Mouse (Mus musculus) mesoderm, embryonic 11.5 days (tissue): Measurements from ENCODE around the gene Pitpnm2.

Experiments used
- DNase-seq: peaks from one replicate; pipeline ENCODE4 v3.0.0-alpha.2; 2012; ENCODE audit warnings: low read depth, low spot score

Pitpnm2 gene

DNA sequence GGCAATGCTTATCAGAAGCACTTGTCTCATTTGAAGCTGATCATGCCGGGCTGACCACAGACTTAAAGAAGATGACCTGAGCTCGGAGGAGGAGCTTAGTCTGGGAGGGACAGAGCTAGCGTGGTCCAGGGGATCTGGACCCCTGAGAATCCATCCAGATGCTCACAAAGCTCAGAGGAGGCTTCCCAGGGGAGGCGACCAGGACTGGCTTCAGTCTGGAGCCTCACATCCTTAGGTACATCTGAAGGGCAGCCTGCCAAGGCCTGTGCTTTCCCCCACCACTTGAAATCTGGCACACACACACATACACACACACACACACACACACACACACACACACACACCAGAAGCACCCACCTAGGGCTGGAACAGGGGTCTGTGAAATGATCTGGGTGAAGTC, 47.5 kb downstream of the Pitpnm2 start:
- no peak for DNase-seq

DNA sequence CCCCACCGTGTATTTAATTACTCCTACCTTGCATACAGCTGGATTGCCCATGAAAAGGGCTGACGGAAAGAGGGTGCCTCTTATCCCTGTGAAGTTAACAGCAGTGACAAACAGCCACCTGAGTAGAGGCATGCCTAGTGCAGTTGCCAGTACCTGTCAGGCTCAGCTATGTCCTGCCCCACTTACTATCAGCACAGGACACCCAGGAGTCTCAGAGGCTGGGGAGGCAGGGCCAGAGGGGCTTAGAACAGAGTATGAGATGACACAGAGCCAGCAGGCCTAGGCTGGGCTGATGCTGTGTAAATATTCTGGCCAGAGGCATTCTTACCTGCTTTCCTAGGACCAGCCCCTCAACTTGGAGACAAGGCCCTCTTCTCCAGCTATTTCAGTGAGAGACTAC, 48.0 kb downstream of the Pitpnm2 start:
- no peak for DNase-seq

DNA sequence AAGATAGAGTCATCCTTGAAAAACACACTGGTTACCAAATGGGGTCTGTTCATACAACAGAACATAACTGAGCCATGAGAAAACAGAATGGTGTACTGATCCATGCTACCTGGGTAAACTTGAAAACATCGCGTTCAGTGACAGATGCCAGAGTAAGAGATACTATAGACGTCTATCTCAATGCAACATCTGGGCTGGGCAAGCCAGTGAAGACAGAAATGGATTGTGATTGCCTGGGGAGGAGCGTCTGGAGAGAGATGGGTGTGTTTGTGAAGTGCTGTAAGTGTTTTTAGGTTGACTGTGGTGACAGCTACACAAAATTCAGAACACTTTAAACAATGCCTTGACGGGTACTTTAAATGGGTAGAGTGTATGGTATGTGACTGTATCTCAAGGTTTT, 48.7 kb downstream of the Pitpnm2 start:
- DNase-seq = no peak

DNA sequence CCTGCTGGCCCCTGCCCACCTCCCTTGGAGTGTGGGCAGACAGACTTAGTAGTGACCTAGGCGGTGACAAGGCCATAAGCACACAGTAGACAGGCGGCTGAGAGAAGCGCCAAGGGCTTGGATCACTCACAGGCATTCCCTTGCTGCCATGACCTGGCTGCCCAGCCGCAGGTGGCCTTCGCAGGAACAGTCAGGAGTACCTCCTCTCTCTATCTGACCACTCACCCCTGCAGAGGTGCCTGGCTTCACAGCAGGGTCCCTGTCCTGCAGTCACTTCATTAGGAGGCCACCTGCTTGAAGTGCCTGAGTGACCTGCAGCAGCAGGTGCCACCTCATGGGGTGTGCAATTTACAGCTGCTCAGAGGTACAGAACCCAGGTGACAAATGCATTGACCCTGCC, 50.4 kb downstream of the Pitpnm2 start:
- no peak for DNase-seq

DNA sequence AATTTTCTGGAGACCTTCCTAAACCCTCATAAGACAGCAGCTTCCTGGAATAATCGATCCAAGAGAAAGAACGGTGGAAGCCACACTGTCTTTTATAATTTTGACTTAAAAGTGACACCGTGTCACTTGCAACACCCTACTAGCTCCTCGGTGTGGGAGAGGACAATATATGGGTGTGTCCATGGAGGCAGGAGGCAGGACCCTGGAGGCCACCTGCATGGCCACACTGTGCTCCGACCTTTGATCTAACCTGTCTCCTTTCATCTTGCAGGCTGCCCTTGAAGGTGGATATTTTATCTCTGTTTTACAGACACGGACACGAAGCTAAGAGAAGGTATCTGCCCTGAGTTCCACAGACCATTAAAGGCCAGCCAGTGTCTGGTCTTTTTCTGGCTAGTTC, 51.1 kb downstream of the Pitpnm2 start:
- no peak for DNase-seq

DNA sequence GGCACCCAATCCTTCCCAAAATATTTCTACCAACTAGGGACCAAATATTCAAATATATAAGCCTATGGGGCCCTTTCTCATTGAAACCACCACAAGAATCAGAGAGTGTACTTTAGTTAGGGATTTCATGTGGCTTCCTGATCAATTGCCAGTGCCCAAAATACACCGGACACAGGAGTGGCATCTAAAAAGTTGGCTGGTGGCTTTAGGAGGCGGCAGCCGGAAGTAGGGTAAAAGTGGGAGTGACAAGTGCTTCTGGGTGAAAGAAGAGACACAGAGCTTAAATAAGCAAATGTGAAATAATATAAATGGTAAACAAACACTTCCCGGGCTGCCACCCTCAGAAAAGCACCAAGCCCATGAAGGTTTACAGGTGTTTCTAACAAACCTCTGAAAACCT, 53.5 kb downstream of the Pitpnm2 start:
- no peak for DNase-seq

DNA sequence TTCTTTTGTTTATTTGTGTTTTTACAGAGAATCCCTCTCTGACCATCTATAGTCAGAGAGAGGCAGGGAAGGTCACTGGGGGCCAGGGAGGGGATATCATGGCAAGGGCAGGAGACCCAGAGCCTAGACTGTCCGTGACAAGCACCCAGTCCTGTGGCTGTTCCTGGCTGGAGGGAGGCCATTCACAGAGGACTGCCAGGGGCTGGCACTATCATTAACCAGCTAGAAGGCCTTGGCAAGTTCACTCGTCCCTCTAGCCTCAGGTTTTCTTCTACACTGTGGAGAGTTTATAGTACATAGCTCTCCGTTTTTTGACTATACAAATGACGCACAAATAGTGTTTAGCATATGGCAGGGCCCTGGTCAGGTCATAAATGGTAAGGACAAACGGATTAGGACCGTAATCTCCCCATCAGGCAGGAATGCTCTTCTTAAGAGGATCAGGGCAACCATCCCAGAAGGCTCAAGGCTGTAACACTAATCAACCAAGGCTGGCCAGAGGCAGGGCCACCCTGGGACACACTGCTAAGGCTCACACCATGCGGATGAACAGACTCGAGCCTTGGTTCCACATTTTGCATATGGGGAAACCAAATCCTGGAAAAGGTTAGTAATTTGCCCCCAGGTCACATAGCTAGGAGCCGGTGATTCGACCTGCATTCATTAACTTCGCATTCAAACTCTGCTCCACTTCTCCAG, 55.0 kb downstream of the Pitpnm2 start:
- DNase-seq = no peak

DNA sequence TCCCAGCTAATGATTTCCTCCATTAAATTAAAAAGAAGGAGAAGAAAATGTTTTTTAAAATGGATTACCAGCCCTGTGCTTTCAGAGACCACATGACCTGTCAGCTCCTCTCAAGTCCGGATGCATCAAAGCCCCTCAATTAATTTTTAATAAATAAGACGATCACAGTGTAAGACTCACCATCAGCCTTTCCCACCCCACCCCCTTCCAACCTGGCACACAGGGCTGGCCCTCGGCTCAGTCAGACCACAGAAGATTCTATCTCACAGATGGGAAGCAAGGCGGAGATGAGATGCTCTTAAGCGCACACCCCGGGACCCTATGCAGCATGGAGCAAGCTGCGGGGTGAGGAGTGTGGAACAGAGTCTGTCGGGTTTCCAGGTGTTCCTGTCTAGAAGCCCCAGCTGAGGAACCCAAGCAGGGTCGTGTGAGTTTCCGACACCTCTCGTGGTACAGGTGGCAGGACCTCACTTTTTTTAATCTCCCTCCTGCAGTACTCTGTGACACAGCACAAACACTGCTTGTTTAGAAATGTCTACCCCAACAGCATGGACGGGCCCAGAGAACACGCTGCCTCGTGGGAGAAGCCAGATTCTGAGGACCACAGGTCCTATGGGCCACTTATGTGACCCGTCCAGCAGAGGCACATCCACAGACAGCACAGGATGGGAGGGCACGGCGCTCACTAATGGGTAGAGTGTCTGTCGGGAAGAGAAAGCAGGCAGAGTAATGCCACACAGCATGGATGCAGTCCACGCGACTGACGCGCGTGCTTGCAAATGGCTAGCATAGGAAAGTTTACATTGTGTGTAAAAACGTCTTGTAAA, 56.1 kb downstream of the Pitpnm2 start:
- no peak for DNase-seq

DNA sequence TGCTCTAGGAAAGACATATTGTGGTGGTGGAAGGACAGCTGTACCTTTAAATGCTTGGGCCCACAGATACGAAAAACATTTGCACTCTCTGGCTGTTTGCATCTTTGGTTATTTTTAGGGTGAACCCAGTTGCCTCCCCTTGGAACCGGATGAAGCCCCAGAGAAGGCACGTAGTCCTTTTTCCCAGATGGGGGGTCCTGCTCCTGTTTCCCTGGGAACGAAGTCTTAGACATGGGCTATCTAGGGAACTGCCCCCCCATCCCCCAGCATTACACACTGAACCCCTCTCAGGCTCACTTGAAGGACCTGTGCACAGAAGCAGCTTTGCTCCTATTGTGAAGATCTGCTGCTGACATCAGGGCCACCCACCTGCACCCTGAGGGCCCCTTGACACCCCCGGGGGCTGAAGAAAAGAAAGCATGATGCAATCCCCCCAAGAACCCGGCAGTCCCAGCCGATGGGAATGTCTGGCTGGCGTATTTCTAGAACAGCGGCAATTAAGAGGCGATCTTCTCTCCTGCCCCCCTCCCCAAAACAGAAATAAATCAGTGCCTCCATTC, 56.8 kb downstream of the Pitpnm2 start:
- no peak for DNase-seq

DNA sequence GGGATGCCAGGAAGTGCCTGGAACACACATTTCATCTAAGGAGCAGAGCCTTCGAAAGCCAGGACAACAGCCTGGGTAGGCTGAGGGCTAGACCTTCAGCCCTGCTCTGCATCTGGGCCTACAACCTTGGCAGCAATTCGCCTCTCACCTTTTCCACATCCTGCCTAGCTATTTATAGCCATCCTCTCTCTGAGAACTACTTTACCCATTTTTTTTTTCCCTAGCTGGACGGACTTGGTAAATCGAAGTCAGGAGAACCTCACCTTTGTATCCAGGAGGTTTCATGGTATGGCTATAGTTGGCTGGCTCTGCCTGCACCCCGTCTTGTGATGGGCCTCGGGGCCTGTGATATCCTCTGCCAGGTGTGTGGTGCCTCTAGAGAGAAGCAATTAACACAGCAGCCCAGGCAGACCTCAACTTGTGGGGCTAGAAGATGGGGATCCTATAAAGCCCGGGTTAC, 57.3 kb downstream of the Pitpnm2 start:
- no peak for DNase-seq

DNA sequence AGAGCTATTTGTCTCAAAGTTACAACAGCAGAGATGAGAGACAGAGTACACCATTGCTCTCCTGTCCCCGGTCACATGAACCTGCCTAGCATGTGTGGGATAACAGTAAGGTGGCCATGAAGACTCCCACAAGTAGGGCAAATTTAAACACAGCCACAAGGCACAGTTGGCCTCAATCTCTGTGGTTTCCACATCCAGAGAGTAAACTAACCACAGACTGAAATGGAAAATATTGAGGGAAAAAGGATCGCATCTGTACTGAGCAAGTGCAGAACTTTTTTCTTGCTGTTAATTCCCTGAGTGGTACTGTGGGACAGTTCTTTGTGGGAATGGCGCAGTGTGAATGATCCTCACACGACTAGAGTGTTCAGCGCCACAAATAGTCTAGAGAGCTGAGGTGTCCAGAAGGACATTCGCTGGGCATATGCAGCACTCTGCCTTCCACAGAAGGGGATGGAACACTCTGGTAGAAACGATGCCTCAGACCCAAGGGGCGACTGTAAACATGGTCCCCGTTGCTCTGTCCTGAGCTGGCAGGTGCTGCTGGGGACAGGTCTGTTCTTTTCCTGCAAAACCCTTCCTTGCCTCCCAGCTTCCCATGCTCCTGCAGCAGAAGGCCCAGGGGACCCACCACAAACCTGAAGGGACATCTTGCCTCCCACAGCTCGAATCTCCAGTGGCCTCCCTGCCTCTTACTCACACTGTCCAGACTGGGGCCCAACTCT, 59.3 kb downstream of the Pitpnm2 start:
- DNase-seq = no peak

DNA sequence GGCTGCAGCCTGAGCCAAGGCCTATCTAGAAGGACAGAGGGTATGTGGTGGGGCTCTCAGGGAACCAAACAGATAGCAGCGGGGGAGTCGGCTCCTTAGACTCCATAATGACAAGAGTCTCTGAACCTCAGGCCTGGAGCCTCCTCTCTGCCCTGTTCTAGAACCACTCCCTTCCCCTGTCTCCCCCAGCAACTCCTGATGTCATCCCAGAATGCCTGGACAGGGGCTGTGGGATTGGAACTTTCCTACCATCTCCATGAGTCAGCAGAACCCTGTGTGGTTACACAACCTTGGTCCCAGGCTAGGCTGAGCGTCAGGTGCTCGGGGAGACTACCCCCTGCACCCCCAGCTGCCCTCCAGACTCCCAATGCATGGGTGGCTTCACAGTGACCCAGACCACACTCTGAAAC, 60.0 kb downstream of the Pitpnm2 start:
- no peak for DNase-seq

DNA sequence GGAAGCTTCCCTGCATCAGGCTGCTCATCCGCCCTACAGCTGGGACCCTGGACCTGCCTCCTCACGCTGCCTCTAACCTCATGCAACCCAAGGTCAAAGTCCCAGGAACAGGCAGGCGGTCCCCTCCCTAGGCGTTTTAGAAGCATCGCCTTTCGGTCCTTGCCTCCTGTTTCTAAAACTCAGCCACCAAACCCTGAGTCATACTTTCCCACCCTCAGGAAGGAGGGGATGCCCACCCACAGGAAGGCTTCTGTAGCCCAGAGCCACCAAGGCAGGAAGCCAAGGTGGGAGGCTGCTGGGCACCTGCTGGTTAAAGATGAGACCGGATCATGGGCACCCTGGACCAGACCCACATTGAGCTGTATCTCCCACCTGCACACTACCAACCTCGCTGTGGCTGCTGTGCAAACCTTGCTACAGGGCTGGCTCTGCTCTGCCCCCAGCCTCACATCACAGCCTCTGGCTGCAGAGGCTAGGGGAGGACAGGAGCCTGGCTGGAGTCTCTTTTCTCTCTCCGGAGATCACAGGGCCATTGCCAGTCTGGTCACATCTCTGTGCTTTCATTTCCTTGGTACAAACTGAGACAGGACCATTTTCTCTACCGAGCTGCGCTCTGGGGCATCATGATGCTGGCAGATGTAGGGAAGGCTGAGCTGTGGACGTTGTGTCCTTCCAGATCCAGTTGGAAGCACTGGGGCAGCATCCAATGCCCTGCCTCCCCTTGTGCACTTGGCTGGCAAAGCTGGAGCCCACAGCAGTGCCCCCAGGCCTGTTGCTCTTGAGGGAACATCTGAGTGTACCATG, 61.9 kb downstream of the Pitpnm2 start:
- no peak for DNase-seq

DNA sequence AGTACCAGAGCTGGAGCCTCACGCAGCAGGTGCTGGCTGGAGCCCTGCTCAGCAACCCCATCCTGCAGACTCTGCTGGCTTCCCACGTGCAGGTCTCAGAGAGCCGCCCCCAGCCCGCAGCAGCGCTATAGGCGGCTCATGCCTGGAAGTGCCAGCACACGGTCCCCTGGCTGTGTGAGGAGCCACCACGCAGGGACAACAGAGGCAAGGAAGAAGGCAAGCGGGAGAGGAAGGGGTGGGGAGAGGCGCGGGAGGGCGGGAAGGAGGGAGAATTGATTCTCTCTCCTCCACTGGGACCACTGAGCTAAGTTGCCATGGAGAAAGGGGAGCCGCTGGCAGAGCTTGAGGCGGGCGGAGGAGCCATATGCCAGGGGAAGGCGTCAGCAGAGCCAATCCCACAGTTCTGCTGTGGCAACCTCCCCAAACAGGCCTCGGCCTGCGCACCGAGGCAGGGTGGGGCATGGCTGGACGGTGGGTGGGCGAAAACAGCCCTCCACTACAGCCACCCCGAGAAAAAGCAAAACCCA, 62.5 kb downstream of the Pitpnm2 start:
- DNase-seq = no peak

DNA sequence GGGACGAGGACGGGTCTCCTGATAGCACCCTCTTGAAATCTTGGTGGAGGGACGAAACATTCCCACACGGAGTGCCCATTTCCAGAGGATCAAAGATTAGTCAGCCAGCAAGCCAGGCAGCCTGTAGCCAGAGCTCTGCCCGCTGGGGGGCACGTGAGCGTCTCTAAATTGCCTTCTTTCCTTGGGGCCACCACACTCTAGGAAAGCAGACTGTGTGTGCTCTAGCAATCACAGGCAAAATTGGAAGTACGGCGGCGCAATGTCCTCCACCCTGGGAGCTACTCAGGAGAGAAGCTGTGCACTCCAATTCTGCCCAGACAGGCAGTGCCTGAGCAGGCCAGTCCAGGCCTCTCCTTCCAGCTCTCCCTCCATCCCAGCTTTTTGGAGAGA, 63.1 kb downstream of the Pitpnm2 start:
- DNase-seq = no peak

DNA sequence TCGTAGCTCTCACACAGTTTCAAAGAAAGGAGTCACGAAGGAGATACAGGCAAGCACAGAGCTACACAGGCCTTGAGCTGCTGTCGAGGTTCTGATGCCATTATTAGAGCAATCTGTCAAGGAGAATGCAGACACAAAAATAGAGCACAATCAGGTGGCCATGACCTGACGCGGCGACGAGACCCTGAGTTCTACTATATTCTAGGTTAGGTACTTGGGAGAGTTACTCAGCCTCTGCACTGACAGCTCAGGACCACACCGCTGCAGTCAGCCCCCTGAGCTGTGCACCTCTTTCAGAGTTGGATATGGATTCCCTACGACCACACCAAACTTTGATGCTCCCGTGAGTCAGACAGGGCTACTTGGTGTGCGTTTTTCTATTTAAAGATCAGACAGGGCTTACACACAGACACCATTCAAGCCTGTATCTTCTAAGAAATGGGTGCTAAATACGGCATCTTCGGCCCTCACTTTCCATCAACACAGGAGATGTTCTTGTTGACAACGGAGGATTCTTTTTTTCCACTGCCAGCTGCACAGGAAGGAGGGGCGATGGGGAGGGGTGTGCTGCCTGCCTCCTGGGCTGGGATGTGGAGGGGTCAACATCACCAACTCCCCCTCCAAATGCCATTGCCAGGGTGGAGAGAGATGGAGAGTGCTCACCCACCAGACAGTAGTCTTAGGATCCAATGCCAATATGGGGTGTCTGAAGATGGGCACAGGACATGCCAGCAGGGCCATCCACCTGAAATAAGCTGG, 63.7 kb downstream of the Pitpnm2 start:
- no peak for DNase-seq

DNA sequence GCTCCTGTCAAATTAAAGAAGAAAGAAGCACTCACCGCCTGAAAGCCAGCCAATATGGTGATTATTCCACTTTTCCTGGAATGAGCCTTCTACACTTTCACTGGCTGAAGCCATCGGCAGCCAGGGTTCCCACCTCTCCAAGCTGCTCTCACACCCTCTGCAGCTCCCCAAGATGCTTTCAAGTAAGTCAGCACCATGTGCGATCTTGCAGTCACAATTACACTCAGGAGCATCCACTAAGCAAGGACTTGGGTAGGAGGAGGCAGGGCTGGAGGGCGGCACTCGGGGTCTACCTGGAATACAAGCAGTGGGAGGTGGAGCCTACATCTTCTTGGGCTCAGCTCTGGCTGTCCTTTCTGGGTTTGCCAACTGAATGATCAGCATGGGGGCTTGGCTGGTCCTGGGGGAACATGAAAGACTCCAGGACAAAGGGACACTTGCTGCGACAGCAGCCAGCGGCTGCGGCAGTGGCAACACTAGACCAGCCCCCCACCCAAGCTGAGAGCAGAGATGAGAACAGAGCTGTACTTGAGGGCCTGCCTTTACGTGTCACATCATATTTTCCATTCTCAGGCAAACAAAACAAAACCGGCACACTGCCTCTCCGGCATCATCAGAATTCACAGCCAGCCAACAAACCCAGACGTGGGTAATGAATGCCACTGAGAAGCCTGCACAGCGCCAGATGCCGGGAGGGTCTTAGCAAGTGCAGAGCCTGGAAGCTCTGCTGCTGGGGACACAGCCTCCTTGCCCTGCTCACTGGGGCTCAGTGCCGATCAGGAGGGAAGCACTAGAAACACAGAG, 64.5 kb downstream of the Pitpnm2 start:
- no peak for DNase-seq

DNA sequence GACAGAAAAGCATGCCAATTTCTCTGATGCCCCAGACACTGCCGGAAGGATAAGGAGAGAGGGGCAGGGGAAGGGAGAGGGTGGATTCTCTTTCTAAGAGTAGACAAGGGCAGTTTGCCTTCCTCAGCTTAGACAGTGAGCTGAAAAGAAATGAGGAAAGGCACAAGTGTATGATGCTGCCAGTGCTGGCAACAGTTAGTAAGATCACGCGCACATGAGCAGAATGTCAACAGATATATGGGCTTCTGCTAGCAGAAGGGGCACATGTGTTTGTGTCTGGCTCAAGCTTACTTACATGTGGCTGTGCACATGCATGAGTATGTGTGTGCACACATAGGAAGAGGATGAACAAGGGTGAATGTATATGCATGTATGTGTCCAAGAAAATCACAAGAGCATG, 65.4 kb downstream of the Pitpnm2 start:
- DNase-seq = no peak

DNA sequence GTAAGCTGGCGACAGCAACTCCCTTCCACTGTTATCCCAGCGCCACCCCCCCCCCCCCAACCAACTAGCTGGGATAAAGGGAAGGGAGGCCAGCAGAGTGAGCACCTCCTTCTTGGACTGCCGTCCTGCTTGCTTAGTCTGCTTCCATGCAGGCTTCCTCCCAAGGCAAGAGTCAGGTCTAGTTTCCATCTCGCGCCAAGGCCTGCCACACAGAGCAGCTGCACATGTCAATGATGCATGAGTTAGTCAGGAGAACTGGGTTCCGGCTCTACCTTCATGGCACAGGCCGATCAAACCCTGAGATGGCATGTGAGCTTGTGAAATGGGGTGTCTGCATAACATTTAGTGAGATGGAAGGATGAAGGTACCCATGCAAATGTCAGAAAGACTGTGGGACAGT, 66.9 kb downstream of the Pitpnm2 start:
- no peak for DNase-seq

DNA sequence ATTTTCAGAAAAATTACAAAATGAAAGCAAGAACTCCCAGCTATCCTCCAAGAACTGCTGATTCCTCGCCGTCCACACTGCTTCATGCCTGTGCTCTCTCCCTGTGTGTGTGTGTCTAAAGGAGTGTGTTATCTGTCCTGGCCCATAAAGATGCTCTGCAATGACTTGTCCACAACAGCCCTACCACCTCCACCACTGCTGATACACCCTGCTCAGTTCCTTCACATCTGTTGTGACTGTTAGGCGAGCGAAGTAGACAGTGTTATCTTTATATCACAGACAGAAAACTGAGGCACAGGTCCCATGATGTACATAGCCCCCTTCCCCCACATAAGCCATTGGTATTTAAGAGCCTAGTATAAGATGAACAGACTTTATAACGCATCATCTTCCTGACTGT, 67.5 kb downstream of the Pitpnm2 start:
- no peak for DNase-seq
